Mouse (Mus musculus) cerebellum, postnatal 10 days (tissue): ENCODE measurements at regions not wholly inside any gene's neighbourhood (a gene's known extent, or its start where the extent isn't known, plus 50 kb on each side); places are given as distances from the start of the nearest gene placed in this dataset.

ENCODE experiments used
- DNase-seq, 2 experiments: peaks; one replicate each; pipeline ENCODE4 v3.0.0; 2021; ENCODE audit warnings: mixed read lengths in 2 of 2

- DNase-seq = peak; percentile 90
These were observed 88.1 kb upstream of the Usp51 start for GRCm38 (mm10) chrX:152918212-152918611.

GRCm38 (mm10) chrX:152926991-152927390, 79.3 kb upstream of the Usp51 start:
- DNase-seq = peak; percentile 52 to 55

- DNase-seq = no peak
These were observed 60.1 kb upstream of the Usp51 start for GRCm38 (mm10) chrX:152946201-152946600.
